Mouse (Mus musculus): ENCODE measurements around the gene Gtdc1.

DNA sequence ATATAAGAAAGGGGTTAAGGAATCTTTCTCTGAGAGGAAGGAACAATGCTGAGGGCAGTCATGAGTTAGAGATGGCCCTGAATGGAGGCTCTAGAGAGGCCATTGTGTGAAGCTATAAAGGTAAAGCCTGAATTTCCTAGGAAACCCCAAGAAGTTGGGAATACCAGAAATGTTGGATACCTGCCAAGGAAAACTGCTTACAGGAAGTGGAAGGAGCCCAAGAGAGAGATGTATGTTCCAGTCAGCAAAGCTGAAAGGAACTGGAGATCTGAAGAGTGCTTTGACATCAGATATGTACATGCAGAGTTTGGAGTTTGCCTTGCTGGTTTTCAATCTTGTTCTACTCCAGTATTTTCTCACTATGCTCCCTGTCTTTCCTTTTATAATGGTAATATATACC lies 268.4 kb downstream of the Gtdc1 start:
- TF ChIP-seq CTCF (IDR thresholded peaks at IDR 0.05; ENCODE audit: extremely low read depth, insufficient read depth, low read length) (no peak), POLR2A (IDR thresholded peaks at IDR 0.05; ENCODE audit: extremely low read depth, insufficient read depth, low read length) (no peak)

Measured in cortical plate, adult 2 months (tissue).